Mouse (Mus musculus): ENCODE results near the gene Senp6.

DNA sequence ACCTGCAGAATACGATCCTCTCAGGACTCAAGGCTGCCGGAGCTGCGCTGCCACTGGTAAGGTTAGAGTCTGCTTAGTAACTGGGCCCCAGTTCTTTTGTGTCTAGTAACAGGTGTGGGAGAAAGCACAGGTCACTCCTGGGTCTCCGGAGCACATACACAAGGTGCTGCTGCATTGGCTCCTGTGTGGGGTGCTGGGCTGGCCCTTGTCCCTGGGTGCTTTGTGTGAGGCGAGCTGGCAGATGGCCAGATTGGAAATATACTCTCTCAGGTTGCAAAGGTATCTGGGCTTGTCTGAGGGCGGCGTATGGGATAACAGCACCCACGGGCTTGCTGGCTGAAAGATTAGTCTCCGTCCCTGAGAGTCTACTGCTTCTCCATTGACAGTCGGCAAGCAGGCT lies 125.6 kb downstream of the Senp6 start:
- TF ChIP-seq CTCF (IDR thresholded peaks at IDR 0.05; ENCODE audit: low read depth, low read length) (no peak), POLR2AphosphoS5 (IDR thresholded peaks at IDR 0.05; ENCODE audit: insufficient replicate concordance, low read depth, low read length) (no peak), GATA1 (IDR thresholded peaks at IDR 0.05; ENCODE audit: borderline replicate concordance, low read length) (no peak), TAL1 (conservative IDR thresholded peaks at IDR 0.05; ENCODE audit: low read depth, low read length) (no peak), GATA2 (IDR thresholded peaks at IDR 0.05; ENCODE audit: borderline replicate concordance, low read depth, low read length) (no peak)

Data from G1E (cell line).